Comparison of ENCODE assay signal across 16 mouse cellular contexts in genomic region chr3:153580625-153581024, GRCm38 (mm10).
A peak's percentile ranks its signal among the peaks of the same experiment; 100 is the strongest.
DNase-seq lines count a peak whose midpoint lies in the region; ATAC-seq lines count a peak whose summit lies in the region.
"Had no signal": no experiment of that assay in that cellular context is flagged by ENCODE, and none has a peak within 500 bp of the region (broad histone marks: within the 10 kb centered on the region; RNA-seq: fewer than 3 reads in every experiment).

No protein-coding gene starts in this region.

- intact Hi-C loops in left cerebral cortex, postnatal 14 days (cut with DNase I) = no loop called here

- H3K4me2 ChIP-seq in midbrain, embryonic 16.5 days (ENCODE audit: low read length) = no peak overlapping the region
- H3K4me2 ChIP-seq in midbrain, embryonic 13.5 days (replicated peaks) = no peak overlapping the region
- H3K4me2 ChIP-seq: heart, embryonic 12.5 days; liver, embryonic 15.5 days had no signal

- ATAC-seq in midbrain, embryonic 16.5 days = no peak
- ATAC-seq in midbrain, embryonic 13.5 days = no peak
- ATAC-seq: hindbrain, embryonic 16.5 days; intestine, postnatal 0 days; lung, postnatal 0 days had no signal

- peak overlapping the region; percentile 51 for H3K27ac ChIP-seq in midbrain, embryonic 16.5 days (ENCODE audit: low read length)
- H3K27ac ChIP-seq in midbrain, embryonic 13.5 days = no peak overlapping the region
- H3K27ac ChIP-seq: liver, embryonic 15.5 days had no signal

- 23% methylated on average over 2 of the region's 2 CpGs for WGBS in midbrain, embryonic 16.5 days
- 34% methylated on average over 2 of the region's 2 CpGs for WGBS in midbrain, embryonic 13.5 days

- no peaks in the 10 kb centered on the region for H3K36me3 ChIP-seq in midbrain, embryonic 16.5 days (ENCODE audit: control insufficient read depth, insufficient read depth, low read length)
- H3K36me3 ChIP-seq in midbrain, embryonic 13.5 days = no peaks in the 10 kb centered on the region
- H3K36me3 ChIP-seq: liver, embryonic 15.5 days had no signal

- H3K4me1 ChIP-seq in midbrain, embryonic 16.5 days (ENCODE audit: control insufficient read depth, insufficient read depth, low read length) = peaks cover 9% of the 10 kb centered on the region
- H3K4me1 ChIP-seq in midbrain, embryonic 13.5 days (replicated peaks) = peaks cover 21% of the 10 kb centered on the region
- H3K4me1 ChIP-seq: liver, embryonic 15.5 days had no signal

- H3K9me3 ChIP-seq in midbrain, embryonic 16.5 days (replicated peaks; ENCODE audit: control insufficient read depth, low read length, poor library complexity, severe bottlenecking) = no peaks in the 10 kb centered on the region; the same call in 1 of the 2 replicates
- 0 out of 2 replicates have a peak, but pooled peaks cover 2% of the 10 kb centered on the region for H3K9me3 ChIP-seq in midbrain, embryonic 13.5 days
- H3K9me3 ChIP-seq: heart, embryonic 12.5 days; liver, embryonic 15.5 days; megakaryocyte, embryonic 14.5 days had no signal

- DNase-seq in layer of hippocampus, adult 11-12 months (ENCODE audit: low spot score) = peak; percentile 37
- no peak for DNase-seq in layer of hippocampus, postnatal 10 days (ENCODE audit: low spot score in 2 of 2)
- peak; percentile 37 for DNase-seq in R1 (ENCODE audit: low read depth, low spot score)
- DNase-seq in left cerebral cortex, postnatal 14 days (ENCODE audit: low spot score in 2 of 2) = peak; percentile 22 to 35
- no peak for DNase-seq in lung, postnatal 10 days
- DNase-seq: cerebellum, postnatal 25 days; heart, postnatal 4 days; thymus, postnatal 36 days had no signal

- H3K27me3 ChIP-seq in midbrain, embryonic 16.5 days (ENCODE audit: control insufficient read depth, insufficient read depth, low read depth, low read length) = no peaks in the 10 kb centered on the region
- no peaks in the 10 kb centered on the region for H3K27me3 ChIP-seq in midbrain, embryonic 13.5 days
- H3K27me3 ChIP-seq: heart, embryonic 12.5 days; liver, embryonic 15.5 days; megakaryocyte, embryonic 14.5 days had no signal

- H3K9ac ChIP-seq in midbrain, embryonic 16.5 days (ENCODE audit: low read depth, low read length) = no peak overlapping the region
- H3K9ac ChIP-seq in midbrain, embryonic 13.5 days (replicated peaks) = no peak overlapping the region
- H3K9ac ChIP-seq: heart, embryonic 12.5 days; liver, embryonic 15.5 days had no signal

- no peak overlapping the region for H3K4me3 ChIP-seq in midbrain, embryonic 16.5 days (ENCODE audit: low read depth, low read length)
- H3K4me3 ChIP-seq in midbrain, embryonic 13.5 days (replicated peaks) = no peak overlapping the region
- H3K4me3 ChIP-seq: heart, embryonic 12.5 days; liver, embryonic 15.5 days; megakaryocyte, embryonic 14.5 days had no signal

Comparison
In these comparisons a context has a peak if more than half of its experiments do, and no peak if none do; other contexts are left out.
1. DNase-seq: peak in layer of hippocampus, adult 11-12 months (single experiment), R1 (single experiment) and left cerebral cortex, postnatal 14 days (2 of 2); none in layer of hippocampus, postnatal 10 days (0 of 2) and lung, postnatal 10 days (single experiment).